Mouse (Mus musculus) forebrain, embryonic 12.5 days (tissue): ENCODE results near the gene Azin2. TPM values are rescaled to one million over a fixed set of nuclear protein-coding genes. Genes with fewer than 3 reads are reported as not detected.
A peak's percentile ranks its signal among the peaks of the same experiment; 100 is the strongest.

Source experiments
- ATAC-seq: fragments of 200-750 bp; cut with Nextera tagmentation; 2 replicates; pipeline ENCODE4 v1.8.0; 2017; ENCODE audit warnings: moderate TSS enrichment; ENCODE audit not compliant: low FRiP score
- H3K27ac ChIP-seq: fragments of 300-500 bp; sonication (generic); 2 replicates; pipeline ENCODE4 v1.5.1; 2016; ENCODE audit warnings: mild to moderate bottlenecking
- H3K27me3 ChIP-seq: fragments of 300-500 bp; sonication (generic); 2 replicates; pipeline ENCODE4 v1.6.1; 2016; ENCODE audit warnings: mild to moderate bottlenecking
- H3K36me3 ChIP-seq: fragments of 300-500 bp; sonication (generic); replicated peaks from 2 replicates; pipeline ENCODE4 v1.6.1; 2016; ENCODE audit warnings: mild to moderate bottlenecking
- H3K4me1 ChIP-seq: fragments of 300-500 bp; sonication (generic); 2 replicates; pipeline ENCODE4 v1.6.1; 2016
- H3K4me2 ChIP-seq: fragments of 300-500 bp; sonication (generic); 2 replicates; pipeline ENCODE4 v1.6.1; 2016; ENCODE audit warnings: mild to moderate bottlenecking, moderate library complexity
- H3K4me3 ChIP-seq: fragments of 300-500 bp; sonication (generic); replicated peaks from 2 replicates; pipeline ENCODE4 v1.5.1; 2016; ENCODE audit warnings: mild to moderate bottlenecking
- H3K9ac ChIP-seq: fragments of 300-500 bp; sonication (generic); 2 replicates; pipeline ENCODE4 v1.6.1; 2016; ENCODE audit warnings: mild to moderate bottlenecking
- H3K9me3 ChIP-seq: fragments of 300-500 bp; sonication (generic); 2 replicates; pipeline ENCODE4 v1.6.1; 2016
- WGBS: fragments of 180-500 bp; shearing (Covaris S2); methylation state at CpG from one replicate; pipeline ENCODE4 v1.1.7; 2016; 5-methylcytosine and 5-hydroxymethylcytosine counted together
- polyA plus RNA-seq: library from polyadenylated mRNA; unstranded; fragments of >200 nt; fragmentation: Nextera tagmentation; extraction: Ambion mirVana; gene quantifications from 2 replicates; pipeline ENCODE4 v1.2.1, GENCODE M21; 2016

Azin2 gene
- polyA plus RNA-seq, 1 experiment from 2014 or later: 15.0 TPM

- H3K27ac ChIP-seq: 0 out of 2 replicates have a peak overlapping the region, but pooled peaks have one; percentile 19
- WGBS: 52% methylated on average over 8 of the region's 8 CpGs
- H3K4me1 ChIP-seq: peaks cover 34% of the 10 kb centered on the region
- no peak for ATAC-seq
- peaks cover 23% of the 10 kb centered on the region for H3K27me3 ChIP-seq
- H3K4me3 ChIP-seq: no peak overlapping the region
- H3K9me3 ChIP-seq: no peaks in the 10 kb centered on the region
- no peak overlapping the region for H3K9ac ChIP-seq
- H3K36me3 ChIP-seq: peaks cover 11% of the 10 kb centered on the region
- H3K4me2 ChIP-seq: no peak overlapping the region
Measured at GRCm38 (mm10) chr4:128904035-128904800, 58.0 kb downstream of the Azin2 start.

- peaks cover 49% of the 10 kb centered on the region for H3K4me1 ChIP-seq
- H3K9ac ChIP-seq: no peak overlapping the region
- no peaks in the 10 kb centered on the region for H3K9me3 ChIP-seq
- H3K27ac ChIP-seq: no peak overlapping the region
- 90% methylated on average over 8 of the region's 8 CpGs for WGBS
- H3K27me3 ChIP-seq: peaks cover 27% of the 10 kb centered on the region
- H3K4me2 ChIP-seq: no peak overlapping the region
- H3K36me3 ChIP-seq: peaks cover 8% of the 10 kb centered on the region; the same call in 1 of the 2 replicates
- H3K4me3 ChIP-seq: no peak overlapping the region
- ATAC-seq: no peak
Measured at GRCm38 (mm10) chr4:128902390-128902789, 59.9 kb downstream of the Azin2 start.

- Histone ChIP-seq H3K27ac (peak overlapping the region; percentile 89), H3K4me3 (no peak overlapping the region), H3K9ac (no peak overlapping the region), H3K4me1 (peaks cover 47% of the 10 kb centered on the region), H3K9me3 (no peaks in the 10 kb centered on the region), H3K27me3 (peaks cover 29% of the 10 kb centered on the region), H3K36me3 (peaks cover 8% of the 10 kb centered on the region; the same call in 1 of the 2 replicates), H3K4me2 (no peak overlapping the region)
- WGBS: 84% methylated on average over 14 of the region's 14 CpGs
- no peak for ATAC-seq
Measured at GRCm38 (mm10) chr4:128900484-128900883, 61.8 kb downstream of the Azin2 start.

- 0% methylated on average over 6 of the region's 6 CpGs for WGBS
- Histone ChIP-seq H3K4me1 (peaks cover 36% of the 10 kb centered on the region), H3K27ac (peak overlapping the region; percentile 89), H3K4me3 (no peak overlapping the region), H3K9ac (peak overlapping the region; percentile 44), H3K36me3 (peaks cover 8% of the 10 kb centered on the region; the same call in 1 of the 2 replicates), H3K9me3 (no peaks in the 10 kb centered on the region), H3K4me2 (0 out of 2 replicates have a peak overlapping the region, but pooled peaks have one; percentile 17), H3K27me3 (peaks cover 36% of the 10 kb centered on the region)
- peak; percentile 92 for ATAC-seq
Measured at GRCm38 (mm10) chr4:128899332-128899731, 62.9 kb downstream of the Azin2 start.

- 27% methylated on average over 6 of the region's 7 CpGs for WGBS
- Histone ChIP-seq H3K27ac (peak overlapping the region; percentile 89), H3K4me1 (peaks cover 29% of the 10 kb centered on the region), H3K9me3 (no peaks in the 10 kb centered on the region), H3K27me3 (peaks cover 37% of the 10 kb centered on the region), H3K9ac (no peak overlapping the region), H3K4me2 (no peak overlapping the region), H3K4me3 (no peak overlapping the region), H3K36me3 (peaks cover 5% of the 10 kb centered on the region; the same call in 1 of the 2 replicates)
- no peak for ATAC-seq
Measured at GRCm38 (mm10) chr4:128897911-128898421, 64.3 kb downstream of the Azin2 start.

GRCm38 (mm10) chr4:128896667-128897066 lies 65.6 kb downstream of the Azin2 start:
- peaks cover 46% of the 10 kb centered on the region for H3K27me3 ChIP-seq
- no peak overlapping the region for H3K4me2 ChIP-seq
- ATAC-seq: no peak
- H3K36me3 ChIP-seq: no peaks in the 10 kb centered on the region
- no peaks in the 10 kb centered on the region for H3K9me3 ChIP-seq
- WGBS: 94% methylated on average over 10 of the region's 10 CpGs
- H3K27ac ChIP-seq: no peak overlapping the region
- peaks cover 29% of the 10 kb centered on the region for H3K4me1 ChIP-seq
- H3K9ac ChIP-seq: no peak overlapping the region
- no peak overlapping the region for H3K4me3 ChIP-seq

- 97% methylated on average over 4 of the region's 4 CpGs for WGBS
- no peak overlapping the region for H3K9ac ChIP-seq
Measured at GRCm38 (mm10) chr4:128895841-128896240, 66.4 kb downstream of the Azin2 start.

GRCm38 (mm10) chr4:128894112-128894511 lies 68.1 kb downstream of the Azin2 start:
- no peaks in the 10 kb centered on the region for H3K9me3 ChIP-seq
- H3K27ac ChIP-seq: no peak overlapping the region
- no peak for ATAC-seq
- no peak overlapping the region for H3K9ac ChIP-seq
- no peak overlapping the region for H3K4me2 ChIP-seq
- no peaks in the 10 kb centered on the region for H3K36me3 ChIP-seq
- peaks cover 36% of the 10 kb centered on the region for H3K27me3 ChIP-seq
- H3K4me1 ChIP-seq: peaks cover 19% of the 10 kb centered on the region
- H3K4me3 ChIP-seq: no peak overlapping the region
- 81% methylated on average over 12 of the region's 12 CpGs for WGBS

More at GRCm38 (mm10) chr4:128895841-128896240, 66.4 kb downstream of the Azin2 start:
- no peak for ATAC-seq
- peaks cover 45% of the 10 kb centered on the region for H3K27me3 ChIP-seq
- no peak overlapping the region for H3K27ac ChIP-seq
- H3K9me3 ChIP-seq: no peaks in the 10 kb centered on the region
- no peak overlapping the region for H3K4me3 ChIP-seq
- no peak overlapping the region for H3K4me2 ChIP-seq
- no peaks in the 10 kb centered on the region for H3K36me3 ChIP-seq
- H3K4me1 ChIP-seq: peaks cover 33% of the 10 kb centered on the region

- ATAC-seq: no peak
- Histone ChIP-seq H3K27ac (no peak overlapping the region), H3K4me1 (peaks cover 15% of the 10 kb centered on the region), H3K9ac (no peak overlapping the region), H3K9me3 (no peaks in the 10 kb centered on the region), H3K4me2 (no peak overlapping the region), H3K4me3 (no peak overlapping the region), H3K36me3 (no peaks in the 10 kb centered on the region), H3K27me3 (0 out of 2 replicates have a peak, but pooled peaks cover 31% of the 10 kb centered on the region)
- 82% methylated on average over 6 of the region's 6 CpGs for WGBS
Measured at GRCm38 (mm10) chr4:128892188-128892587, 70.1 kb downstream of the Azin2 start.

GRCm38 (mm10) chr4:128891746-128892145 lies 70.5 kb downstream of the Azin2 start:
- WGBS: 84% methylated on average over 6 of the region's 6 CpGs

GRCm38 (mm10) chr4:128891157-128891556 lies 71.1 kb downstream of the Azin2 start:
- H3K27me3 ChIP-seq: peaks cover 30% of the 10 kb centered on the region; the same call in 1 of the 2 replicates
- H3K36me3 ChIP-seq: no peaks in the 10 kb centered on the region
- H3K27ac ChIP-seq: no peak overlapping the region
- no peak overlapping the region for H3K4me3 ChIP-seq
- no peak overlapping the region for H3K9ac ChIP-seq
- H3K4me1 ChIP-seq: peaks cover 23% of the 10 kb centered on the region
- H3K9me3 ChIP-seq: no peaks in the 10 kb centered on the region
- no peak overlapping the region for H3K4me2 ChIP-seq
- no peak for ATAC-seq
- WGBS: 50% methylated on average over 1 of the region's 1 CpGs

More at GRCm38 (mm10) chr4:128891746-128892145, 70.5 kb downstream of the Azin2 start:
- H3K4me2 ChIP-seq: no peak overlapping the region
- peaks cover 18% of the 10 kb centered on the region for H3K4me1 ChIP-seq
- peaks cover 30% of the 10 kb centered on the region; the same call in 1 of the 2 replicates for H3K27me3 ChIP-seq
- no peak overlapping the region for H3K9ac ChIP-seq
- H3K36me3 ChIP-seq: no peaks in the 10 kb centered on the region
- ATAC-seq: no peak
- no peak overlapping the region for H3K27ac ChIP-seq
- no peaks in the 10 kb centered on the region for H3K9me3 ChIP-seq
- H3K4me3 ChIP-seq: no peak overlapping the region

GRCm38 (mm10) chr4:128889752-128890630 lies 72.3 kb downstream of the Azin2 start:
- no peaks in the 10 kb centered on the region for H3K36me3 ChIP-seq
- H3K27ac ChIP-seq: no peak overlapping the region
- no peak for ATAC-seq
- no peak overlapping the region for H3K4me2 ChIP-seq
- peaks cover 25% of the 10 kb centered on the region for H3K4me1 ChIP-seq
- H3K4me3 ChIP-seq: no peak overlapping the region
- WGBS: 85% methylated on average over 12 of the region's 12 CpGs
- H3K9me3 ChIP-seq: peaks cover 5% of the 10 kb centered on the region; the same call in 1 of the 2 replicates
- H3K27me3 ChIP-seq: peaks cover 26% of the 10 kb centered on the region; the same call in 1 of the 2 replicates
- H3K9ac ChIP-seq: no peak overlapping the region
